Mouse (Mus musculus) gastrocnemius, postnatal 4 days (tissue): ENCODE measurements around the gene Ifitm6. TPM values are rescaled to one million over a fixed set of nuclear protein-coding genes. Genes with fewer than 3 reads are reported as not detected.
A peak's percentile ranks its signal among the peaks of the same experiment; 100 is the strongest.
"Not testable (repeated sequence)": the region's sequence is repeated elsewhere in the genome, so short reads cannot be mapped to it uniquely, and the experiment has no call there.

ENCODE experiments used
- DNase-seq, 2 experiments: peaks; one replicate each; pipeline ENCODE4 v3.0.0; 2021 to 2022; ENCODE audit warnings: low spot score in 2 of 2, mixed read lengths in 2 of 2
- total RNA-seq, 2 experiments: library from RNA; stranded (reverse); gene quantifications; 2 replicates each; pipeline ENCODE4 v1.2.3; 2021

Ifitm6 gene
- total RNA-seq, 2 experiments from 2014 or later: 1.2 TPM; not detected in 1

DNA sequence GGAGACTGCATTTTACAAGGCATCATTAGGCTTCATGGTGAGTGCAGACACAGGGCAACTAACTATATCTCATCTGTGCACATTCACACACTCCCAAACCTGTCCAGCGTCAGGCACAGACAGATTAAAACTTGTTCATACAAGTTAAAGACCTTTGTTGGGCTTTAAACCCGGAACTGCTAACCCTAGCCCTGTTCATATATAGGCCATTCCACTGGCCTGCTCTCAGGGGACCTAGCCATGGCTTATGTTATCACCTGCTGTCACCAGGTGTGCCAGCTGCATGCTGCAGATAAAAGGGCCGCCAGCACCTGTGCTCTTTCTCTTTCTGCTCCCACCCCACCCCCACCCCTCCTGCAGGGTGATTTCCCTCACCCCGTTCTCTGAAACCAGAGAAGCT lies 24.8 kb upstream of the Ifitm6 start:
- no peak for DNase-seq

DNA sequence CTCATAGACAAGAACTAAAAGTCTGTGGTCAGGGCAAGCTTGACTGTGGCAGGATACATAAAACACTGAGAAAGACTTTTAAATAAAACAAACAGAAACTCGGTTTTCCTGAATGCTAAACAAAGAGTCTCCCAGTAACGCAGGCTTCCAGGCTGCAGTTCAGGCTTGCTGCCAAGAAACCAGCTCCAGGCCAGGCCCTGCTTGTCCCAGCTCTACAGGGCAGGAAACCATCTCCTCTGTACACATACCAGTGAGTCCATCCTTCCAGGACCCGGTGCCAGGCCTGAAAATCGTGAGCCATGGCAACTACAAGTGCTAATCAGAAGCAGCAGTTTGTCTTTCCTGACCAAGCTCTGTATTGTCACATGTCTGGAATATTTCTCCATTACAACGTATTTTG lies 23.9 kb upstream of the Ifitm6 start:
- peak; percentile 66 to 83 for DNase-seq

DNA sequence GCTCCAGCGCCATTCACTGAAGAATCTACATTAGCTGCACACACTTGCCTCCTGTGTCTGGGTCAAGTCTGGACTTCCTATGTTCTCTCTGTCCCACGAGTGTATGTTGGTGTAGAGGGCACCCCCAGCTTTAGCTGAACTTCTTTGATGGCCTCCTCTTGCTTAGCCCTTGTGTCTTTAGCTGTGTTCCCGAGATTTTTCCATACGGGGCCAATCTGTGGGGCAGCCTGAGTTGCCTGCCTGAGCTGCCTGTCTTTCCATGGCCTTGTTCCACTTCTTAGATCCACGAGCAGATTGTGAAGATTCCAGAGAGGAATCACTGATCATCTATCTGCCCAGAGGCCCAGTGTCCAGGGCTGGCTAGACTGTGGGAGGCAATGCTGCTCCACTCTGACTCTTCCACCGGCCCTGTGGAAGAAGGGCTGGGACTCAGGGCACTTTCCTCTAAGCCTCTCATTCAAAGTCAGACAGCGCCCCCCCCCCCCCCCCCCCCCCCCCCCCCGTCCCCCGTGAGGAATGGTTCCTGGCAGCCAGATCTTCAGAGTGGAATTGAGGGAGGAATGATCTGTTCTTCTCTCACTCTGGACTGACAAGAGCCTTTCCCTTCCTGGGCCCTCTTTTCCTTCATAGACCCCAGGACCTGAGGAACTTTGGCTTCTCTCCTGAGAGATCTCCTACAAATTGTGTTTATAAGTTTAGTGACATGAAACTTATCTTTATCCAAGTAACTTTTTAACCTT lies 23.3 kb upstream of the Ifitm6 start:
- no peak for DNase-seq

DNA sequence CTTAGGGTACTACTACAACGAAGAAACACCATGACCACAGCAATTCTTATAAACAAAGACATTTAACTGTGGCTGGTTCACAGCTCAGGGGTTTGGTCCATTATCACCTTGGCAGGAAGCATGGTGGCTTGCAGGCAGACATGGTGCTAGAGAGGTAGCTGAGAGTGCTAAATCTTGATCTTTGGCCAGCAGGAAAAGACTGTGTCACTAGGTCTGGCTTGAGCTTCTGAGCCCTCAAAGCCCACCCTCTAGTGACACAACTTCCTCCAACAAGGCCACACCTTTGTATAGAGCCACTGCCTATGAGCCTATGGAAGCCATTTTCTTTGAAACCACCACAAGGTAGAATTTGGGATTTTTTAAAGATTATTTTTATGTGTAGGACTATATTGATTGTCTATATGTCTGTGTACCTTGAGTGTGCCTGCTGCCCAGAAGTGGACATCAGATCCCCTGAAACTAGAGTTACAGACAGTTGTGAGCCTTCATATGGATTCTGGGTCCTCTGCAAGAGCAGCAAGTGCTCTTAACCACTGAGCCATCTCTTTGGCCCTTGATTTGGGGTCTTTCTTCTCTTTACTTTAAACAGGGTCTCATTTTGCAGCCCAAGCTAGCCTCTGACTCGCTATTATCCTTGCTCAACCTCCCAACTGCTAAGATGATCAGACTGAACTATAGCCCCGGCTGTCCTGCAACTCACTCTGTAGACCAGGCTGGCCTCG lies 21.8 kb upstream of the Ifitm6 start:
- no peak for DNase-seq

DNA sequence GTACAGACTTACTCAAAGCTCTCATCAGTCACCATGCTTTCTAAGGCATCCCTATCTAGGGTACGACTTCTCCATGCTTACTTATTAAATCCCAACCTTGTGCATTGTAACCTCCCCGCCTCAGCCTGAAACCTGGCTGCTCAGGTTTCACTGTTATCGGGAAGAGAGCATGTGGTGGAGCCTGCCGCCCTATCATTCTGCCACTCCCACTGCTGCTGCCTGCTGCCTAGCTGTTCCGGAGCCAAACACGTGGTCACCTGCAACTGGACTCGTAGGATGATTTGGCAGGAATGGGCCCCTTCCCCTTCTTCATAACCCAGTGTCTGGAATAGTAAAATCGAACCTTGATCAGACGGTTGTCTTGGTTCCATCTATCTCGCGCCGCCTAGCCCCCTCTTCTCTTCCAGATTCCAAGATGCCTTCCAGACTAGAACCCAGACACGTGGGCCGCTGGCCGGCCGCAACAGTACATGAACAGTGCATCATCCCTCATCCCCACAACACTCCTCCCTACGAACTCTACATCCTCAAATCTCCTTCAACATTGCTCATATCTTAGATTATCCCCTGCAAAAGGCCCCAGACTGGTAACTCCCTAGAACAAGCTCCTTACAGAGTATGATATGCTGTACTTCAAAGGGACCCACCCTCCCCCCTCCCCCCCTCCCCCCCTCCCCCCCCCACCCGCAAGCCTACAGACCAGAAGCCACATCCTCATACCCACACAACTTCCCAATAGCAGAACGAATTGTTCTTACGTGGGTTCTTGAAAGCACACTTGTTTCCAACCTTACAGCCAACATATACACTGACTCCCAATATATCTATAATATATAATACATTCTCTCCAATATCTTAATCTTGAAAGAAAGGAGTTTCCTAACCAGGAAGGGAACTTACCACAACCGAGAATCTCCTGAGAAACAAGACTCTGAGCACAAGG lies 20.6 kb upstream of the Ifitm6 start:
- no peak for DNase-seq

DNA sequence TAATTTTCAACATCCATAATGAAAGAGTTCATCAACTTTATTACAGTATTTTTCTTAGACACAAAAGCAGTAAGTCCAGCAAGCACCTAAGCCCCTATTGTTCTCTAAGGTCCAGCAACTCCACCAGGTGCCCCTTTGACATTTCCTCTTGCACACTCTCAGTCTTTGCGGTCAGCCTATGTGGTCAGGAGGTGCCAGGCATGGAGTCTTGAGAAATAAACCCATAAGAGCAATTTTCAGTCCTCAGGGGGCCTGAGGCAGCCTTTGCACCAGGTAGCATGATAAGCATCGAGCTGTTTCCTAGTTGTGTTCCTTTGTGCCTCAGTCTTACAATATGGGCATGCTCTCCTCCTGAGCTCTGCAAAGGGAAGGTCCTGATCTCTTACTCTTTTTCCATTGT lies 18.9 kb upstream of the Ifitm6 start:
- DNase-seq: not testable (repeated sequence)

DNA sequence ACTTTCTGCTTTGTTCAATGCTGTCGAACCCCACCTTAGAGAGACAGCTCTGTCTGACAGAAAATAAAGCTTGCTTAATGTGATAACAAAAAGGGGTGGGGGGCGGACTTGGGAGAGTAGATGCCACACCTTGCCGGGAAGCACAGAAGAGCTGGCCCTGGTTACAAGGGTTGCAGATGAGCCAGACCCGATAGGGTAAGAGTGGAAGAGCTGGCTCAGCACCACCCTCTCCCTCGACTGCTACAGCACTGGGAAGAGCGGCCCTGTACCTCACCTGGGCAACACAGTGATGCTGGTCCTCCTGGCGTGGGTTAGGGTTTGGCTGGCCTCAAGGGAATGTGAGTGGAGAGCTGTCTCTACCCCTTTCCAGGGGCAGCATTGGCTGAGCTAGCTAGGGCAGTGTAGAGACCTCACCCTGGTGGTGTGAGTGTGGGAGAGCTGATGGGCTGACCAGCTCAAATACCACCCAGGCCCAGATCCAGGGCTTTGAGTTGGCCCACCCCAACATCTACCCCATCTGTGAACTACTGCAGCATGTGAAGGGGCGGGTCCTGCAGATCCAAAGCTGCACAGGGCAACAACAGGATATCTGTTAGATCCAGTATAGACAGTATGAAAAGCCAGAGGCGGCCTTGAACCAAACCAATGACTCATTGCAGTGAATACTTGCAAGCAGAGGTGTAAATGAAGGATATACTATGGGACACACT lies 14.9 kb upstream of the Ifitm6 start:
- no peak for DNase-seq

DNA sequence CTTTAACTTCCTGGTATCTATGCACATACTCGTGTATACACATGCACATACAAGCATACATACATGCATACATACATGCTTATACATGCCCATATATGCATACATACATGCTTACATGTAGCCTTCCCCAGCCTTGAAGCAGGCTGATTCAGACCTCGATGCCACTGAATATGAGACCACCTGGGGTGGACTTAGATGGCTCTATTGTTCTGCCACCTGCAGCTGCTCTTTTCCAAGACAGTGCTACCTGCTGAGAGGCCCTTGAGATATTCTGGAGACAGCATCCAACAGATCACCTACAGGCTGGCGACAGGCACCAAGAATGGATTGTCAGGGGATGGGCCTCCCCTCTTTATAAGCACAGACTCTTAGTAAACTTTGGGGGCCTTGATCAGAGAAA lies 12.7 kb upstream of the Ifitm6 start:
- DNase-seq: no peak

DNA sequence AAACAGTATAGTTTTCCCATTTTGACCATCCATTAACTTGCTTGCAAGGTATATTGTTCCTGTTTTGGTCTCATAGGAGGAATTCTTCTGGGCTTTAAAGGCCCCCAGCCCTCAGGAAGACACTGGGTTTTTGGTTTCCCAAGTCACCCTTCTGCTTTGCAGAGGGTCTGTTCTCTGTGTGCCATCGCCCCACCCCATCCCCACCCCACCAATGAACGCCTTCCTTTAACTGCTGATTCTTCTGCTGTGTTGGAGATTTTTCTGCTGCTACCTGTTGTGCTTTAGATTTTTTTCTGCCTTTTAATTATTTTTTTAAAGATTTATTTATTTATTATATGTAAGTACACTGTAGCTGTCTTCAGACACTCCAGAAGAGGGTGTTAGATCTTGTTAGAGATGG lies 11.1 kb upstream of the Ifitm6 start, which contains the start of gene Gm17387:
Gene Gm17387, plus strand, starts transcription at position 301 of the 400 bp plus-strand sequence.
- no peak for DNase-seq

DNA sequence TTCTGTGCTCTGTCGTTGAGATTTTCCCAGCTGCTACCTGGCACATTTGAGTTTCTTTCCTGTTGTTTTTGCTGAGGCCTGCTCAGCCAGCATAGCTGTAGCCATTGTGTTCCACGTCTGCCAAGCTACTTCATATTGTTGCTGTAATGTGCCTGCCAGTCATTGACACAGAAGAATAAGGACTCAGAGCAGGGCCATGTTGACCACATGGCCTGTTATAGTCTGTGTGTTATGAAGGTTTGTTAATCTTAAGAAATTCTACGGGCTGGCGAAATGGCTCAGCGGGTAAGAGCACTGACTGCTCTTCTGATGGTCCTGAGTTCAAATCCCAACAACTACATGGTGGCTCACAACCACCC lies 9.0 kb upstream of the Ifitm6 start:
- no peak for DNase-seq

DNA sequence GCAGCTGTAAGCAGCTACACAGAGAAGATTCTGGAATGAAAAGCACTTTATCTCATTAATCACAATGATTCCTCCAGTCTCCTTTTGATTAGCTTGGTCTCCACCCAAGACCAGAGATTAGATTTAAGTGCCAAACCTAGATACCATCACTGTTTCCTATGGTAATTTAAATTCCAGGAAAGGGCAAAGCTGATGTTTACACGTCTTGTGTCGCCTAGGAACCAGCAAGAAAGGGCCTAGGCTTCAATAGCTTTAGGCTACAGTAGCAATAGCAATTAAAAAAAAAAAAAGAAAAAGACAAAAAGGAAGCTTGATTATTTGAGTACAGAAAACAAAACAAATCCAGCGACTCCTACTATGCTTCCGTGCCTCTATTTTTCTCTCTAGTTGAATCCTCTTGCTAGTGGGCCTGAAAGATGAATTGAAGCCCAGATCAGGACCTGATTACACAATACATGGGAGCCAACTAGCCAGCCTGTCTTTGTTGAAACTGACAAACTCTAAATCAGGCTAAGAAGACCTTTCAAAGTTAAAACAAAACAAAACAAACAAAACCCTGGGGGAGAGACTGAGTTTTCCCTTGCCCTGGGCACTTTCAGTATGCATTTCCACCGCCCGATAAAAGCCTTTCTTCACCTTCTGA lies 8.5 kb upstream of the Ifitm6 start:
- DNase-seq: no peak

DNA sequence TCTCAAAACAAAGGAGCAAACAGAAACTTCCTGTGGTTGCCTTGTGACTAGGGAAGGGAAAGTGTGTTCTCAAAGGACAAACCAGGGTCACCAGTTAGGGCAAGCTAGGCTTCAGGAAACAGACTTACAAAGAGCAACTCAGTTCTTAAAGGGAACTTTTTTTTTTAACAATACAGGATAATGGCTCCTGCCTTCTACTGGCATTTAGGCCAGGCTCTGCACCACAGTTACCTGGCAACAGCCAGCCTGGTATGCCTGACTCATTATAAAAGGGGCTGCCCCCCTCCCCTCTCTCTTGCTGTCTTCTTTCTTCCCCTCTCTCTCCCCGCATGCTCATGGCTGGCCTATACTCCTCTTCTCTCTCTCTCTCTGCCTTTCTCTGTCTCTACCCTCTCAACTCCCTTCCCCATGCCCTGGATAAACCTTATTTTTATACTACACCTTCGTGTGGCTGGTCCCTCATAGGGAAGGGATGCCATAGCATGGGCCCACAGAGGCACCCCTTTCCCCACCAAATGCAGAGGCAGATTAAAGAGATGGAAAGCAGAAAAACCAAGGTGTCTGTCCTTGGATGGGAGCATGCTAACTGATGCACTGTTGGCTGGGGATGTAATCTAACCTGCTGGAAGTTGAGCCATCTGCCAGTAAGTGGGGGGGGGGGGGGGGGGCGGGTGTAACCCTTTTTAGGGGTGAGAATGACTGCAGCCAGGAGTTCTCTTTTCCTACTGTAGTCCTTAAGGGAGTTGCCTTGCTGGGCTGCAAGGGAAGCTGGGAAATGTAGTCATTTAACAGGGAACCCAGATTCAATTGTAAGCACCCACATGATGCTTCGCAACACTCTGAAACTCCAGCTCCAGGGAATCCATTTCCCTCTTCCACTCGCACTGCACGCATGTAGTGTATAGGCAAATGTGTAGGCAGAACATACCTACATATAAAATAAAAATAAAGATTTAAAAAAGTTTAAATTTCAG lies 7.4 kb upstream of the Ifitm6 start:
- no peak for DNase-seq

DNA sequence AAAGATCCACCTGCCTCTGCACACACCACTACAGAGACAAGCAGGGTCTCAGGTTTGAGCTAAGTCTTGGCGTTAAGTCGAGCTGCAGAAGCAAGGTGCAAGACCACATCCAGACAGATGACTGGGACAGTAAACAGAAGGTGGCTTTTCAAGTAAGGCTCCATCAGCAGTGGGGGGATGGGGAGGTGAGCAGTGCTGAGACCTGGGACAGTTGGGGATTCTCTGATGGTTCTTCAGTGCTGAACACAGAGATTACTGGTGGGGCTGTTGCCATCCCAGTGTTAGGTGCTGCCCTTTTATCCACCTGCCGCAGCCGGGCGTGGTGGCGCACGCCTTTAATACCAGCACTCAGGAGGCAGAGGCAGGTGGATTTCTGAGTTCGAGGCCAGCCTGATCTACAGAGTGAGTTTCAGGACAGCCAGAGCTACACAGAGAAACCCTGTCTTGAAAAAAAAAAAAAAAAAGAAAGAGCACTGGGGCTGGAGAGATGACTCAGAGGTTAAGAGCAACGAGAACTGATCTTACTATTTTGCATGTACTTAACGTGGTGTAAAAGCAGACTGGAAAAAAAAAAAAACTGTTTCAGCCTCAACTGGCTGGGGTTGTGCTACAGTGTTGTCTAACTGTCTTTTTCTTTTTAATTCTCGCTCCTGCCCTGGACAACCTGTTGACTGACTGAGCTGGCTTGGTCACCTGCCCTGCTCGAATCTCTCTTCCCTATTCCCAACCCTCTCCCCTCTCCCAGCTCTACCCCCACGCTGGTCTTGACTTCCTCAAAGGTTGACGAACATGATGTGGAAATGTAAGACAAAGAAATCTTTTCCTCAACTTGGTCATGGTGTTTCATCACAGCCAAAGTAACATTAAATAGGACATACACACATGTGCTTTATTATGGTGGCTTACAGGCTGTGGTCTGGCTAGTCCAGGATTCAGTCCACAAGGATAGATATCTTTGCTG lies 4.0 kb upstream of the Ifitm6 start:
- no peak for DNase-seq

DNA sequence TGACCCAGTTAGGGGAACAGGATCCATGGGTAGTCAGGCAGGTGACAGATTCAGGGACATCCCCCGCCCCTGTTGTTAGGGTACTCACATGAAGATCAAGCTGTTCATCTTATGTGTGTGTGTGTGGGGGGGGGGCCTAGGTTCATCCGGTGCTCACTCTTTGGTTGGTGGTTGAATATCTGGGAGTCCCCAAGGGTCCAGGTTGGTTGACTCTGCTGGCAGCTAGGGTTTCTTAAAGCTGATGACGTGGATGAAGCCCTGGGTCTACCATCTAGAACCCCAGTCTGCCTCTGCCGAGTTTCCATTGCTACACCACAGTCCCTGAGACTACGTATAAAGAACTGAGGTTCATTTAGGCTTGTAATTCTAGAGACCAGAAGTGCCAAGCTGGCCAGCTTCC lies 1.3 kb upstream of the Ifitm6 start:
- DNase-seq: no peak

DNA sequence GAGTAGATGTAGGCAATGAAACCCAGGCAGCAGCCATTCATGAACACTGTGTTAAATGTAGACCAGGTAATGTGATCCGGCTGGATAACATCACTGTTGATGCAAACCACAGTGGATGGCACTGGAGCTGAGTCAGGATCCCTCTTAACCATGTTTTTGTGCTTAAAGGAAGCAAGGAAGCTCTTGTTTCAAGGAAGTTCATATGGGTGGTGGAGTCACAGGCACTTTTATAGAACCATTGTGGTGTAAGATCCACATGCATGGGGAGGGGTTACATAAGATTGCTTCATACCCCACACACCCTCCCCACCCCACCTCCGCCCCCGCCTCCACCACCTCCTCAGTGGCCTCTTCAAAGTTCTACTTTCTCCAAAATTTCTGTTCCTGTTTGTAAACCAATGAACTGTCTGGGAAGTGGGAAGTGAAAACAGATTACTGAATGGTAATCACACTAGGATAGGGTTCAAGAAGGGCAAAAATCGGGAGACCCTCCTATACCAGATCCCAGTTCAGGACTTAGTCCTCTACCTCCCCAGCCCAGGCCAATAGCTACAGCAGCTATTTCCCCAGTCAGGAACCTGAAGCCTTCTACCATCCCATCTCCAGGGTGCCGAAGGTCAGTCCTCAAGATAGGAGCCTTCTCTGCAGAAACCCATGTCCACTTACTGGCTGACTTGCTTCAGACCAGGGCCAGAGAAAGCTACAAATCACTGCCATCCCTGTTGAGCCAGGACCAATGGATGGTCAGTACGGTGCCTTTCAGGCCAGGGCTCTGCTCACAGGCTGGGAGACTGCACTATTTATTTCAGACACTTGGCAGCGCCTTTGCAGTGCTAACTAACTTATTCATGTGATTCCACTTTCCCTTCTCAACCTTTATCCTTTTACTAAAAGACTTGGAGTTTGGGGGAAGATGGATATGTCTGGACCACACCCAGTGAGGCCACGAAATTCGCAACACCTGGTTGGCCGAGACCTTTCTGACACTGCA lies 722 bp downstream of the Ifitm6 start:
- no peak for DNase-seq

DNA sequence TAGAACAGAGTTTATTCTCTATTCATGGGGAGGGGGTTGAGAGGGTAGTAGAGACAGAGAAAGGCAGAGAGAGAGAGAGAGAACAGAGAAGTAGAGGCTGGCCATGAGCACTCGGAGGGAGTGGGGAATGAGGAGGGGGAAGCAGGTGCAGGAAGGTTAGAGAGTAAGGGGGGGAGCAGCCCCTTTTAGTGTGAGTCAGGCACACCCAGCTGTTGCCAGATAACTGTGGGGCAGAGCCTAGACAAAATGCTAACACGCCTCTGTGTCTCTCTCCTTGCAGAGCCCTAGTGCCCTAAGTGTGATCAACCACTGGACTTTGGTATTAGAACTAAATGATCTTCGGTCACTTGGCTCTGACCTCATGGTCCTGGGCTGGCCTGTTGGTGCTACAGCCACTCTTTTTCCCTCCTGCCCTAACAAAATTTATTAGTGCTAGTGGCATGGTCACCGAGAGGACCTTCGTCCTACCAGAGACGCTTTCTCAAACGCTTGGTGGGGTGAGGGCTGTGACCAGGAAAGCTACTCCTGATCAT lies 6.4 kb downstream of the Ifitm6 start:
- DNase-seq: no peak

DNA sequence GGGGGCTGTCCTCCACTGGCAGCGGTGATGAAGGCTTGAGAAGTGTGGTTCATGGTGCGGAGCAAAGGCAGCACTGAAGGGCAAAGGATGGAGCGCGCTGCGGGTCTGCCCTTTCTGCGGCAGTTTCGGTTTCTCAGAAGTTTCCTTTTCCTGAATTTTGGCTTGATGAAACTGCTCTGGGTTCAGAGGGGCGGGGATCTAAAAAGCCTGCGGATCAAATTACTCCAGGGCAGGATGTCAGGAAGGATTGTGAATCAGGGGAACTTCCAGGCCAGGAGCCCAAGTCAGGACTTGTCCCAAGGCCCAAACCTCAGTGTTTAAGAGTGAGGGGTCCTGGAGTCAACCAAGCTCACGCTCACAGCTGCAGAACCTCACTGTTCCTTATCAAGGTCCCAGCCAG lies 7.1 kb downstream of the Ifitm6 start, which contains the start of gene Ifitm3:
Gene Ifitm3, minus strand, starts transcription at position 178 of the 400 bp plus-strand sequence.
- peak in 1 of 2 experiments; percentile 41 for DNase-seq
